Mouse (Mus musculus) embryonic stem cell, embryonic (primary cell): ENCODE data around the gene Ankrd13b.

Source experiments
- CTCF ChIA-PET, 4 experiments: fragments of 300-600 bp in 2 of 4; fragments of 350-600 bp in 2 of 4; sonication (Branson Sonifier 250); formaldehyde crosslinking; loops; one replicate each; lab custom pipeline; 2022; ENCODE audit warnings: inconsistent platforms in 2 of 4; lab: Charles Lee
- POLR2A ChIA-PET, 4 experiments: fragments of 300-600 bp in 2 of 4; fragments of 350-600 bp in 2 of 4; sonication (Branson Sonifier 250); formaldehyde crosslinking; loops; one replicate each; lab custom pipeline; 2022; ENCODE audit warnings: antibody characterized with exemption in 4 of 4, inconsistent platforms in 1 of 4; lab: Charles Lee

Ankrd13b gene

DNA sequence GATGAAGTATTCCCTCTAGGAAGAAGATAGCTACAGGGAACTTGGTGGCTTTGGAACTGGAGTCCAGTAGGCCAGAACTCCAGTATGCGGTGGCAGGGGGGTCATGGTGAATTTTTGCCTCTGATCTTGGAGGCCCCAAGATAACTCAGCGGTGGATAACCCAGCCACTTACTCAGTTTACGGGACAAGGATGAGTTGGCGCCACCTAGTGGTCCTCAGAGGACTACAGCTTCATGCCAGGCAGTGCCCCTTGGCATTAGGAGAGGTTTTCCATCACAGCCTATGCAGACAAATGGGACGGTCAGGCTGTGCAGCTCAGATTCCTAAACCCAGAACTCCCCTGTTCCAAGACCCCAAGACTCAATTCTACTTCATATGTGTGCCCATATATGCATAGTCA is 11.9 kb upstream of the Ankrd13b start:
- ChIA-PET CTCF (interaction anchor here (0.5 to 3.4 kb wide), 25 partner anchors 8 to 1657 kb away, joined by 3 to 32 read pairs (median 4); partner anchors contain the start of genes Ankrd13b (in 2 of the 4), Abhd15 (in 1 of the 4), Git1 (in 1 of the 4) and Gm10392 (in 1 of the 4)), POLR2A (interaction anchor here in 2 of 4 experiments (0.6 to 7.2 kb wide), 12 partner anchors 8 to 395 kb away, joined by 3 to 48 read pairs (median 5); partner anchors contain the start of genes Abhd15 (in 1 of the 2) and Taok1 (in 1 of the 2))

DNA sequence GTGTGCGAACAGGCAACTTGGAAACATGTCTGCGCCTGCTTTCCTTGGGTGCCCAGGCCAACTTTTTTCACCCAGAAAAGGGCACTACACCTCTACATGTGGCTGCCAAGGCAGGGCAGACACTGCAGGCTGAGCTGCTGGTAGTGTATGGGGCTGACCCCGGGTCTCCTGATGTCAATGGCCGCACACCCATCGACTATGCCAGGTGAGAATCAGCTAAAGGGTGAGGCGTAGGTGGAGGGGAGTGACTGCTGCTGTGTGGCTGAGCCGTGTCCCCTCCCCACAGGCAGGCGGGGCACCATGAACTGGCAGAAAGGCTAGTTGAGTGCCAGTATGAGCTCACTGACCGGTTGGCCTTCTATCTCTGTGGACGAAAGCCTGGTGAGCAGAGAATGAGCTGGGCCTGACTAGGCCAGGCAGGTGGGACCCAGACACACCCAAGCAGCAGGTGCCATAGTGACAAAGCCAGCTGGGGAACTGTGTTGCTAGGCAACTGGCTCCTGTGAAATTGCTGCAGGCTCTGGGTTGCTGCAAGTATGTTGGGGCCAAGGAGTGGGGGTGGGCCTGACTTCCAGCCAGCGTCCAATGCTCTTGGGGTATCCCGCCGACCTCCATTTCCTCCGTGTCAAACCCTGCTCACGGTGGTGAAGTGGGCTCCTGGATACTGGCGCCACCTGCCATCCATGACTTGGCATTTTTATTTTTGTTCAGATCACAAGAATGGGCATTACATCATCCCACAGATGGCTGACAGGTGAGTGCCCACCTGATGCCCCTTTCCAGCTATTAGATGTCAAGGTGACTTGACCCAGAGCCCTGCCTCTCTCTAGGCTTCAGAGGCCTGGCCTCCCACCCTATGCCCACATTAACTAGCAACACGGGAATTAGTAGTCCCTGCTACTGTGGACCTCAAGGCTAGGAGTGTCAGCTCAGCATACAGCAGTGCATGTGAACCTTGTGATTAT is 11.2 kb upstream of the Ankrd13b start:
- POLR2A ChIA-PET = interaction anchor here in 2 of 4 experiments (0.6 to 7.2 kb wide), 17 partner anchors 7 to 181 kb away, joined by 3 to 48 read pairs (median 5); partner anchors contain the start of genes Abhd15 (in 1 of the 2) and Taok1 (in 1 of the 2)
- CTCF ChIA-PET = interaction anchor here (0.5 to 8.0 kb wide), 24 partner anchors 6 to 306 kb away, joined by 3 to 84 read pairs (median 5); partner anchors contain the start of genes Ankrd13b (in 2 of the 4), Abhd15 (in 1 of the 4), Git1 (in 1 of the 4) and Gm10392 (in 1 of the 4)

DNA sequence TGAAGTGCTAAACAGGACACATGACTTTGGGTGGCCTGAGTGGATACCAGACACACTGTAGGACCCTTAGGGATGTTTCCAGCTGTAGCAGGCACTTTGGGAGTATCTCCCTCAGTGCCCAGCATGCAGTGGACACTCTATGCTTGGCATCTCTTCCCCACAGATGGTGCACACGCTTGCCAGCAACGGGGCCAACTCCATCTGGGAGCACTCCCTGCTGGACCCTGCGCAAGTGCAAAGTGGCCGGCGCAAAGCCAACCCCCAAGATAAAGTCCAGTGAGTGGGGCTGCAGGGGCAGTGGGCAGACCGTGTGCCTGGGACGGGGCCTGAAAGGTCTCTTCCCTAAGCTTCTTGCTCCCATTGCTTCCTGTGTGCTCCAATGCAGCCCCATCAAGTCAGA is 9.9 kb upstream of the Ankrd13b start:
- ChIA-PET POLR2A (interaction anchor here in 2 of 4 experiments (0.9 to 11.6 kb wide), 9 partner anchors 9 to 398 kb away, joined by 4 to 210 read pairs (median 6); partner anchors contain the start of genes Abhd15 (in 1 of the 2), Taok1 (in 1 of the 2) and Trp53i13 (in 1 of the 2)), CTCF (interaction anchor here (0.6 to 8.0 kb wide), 8 partner anchors 8 to 1642 kb away, joined by 3 to 84 read pairs (median 12); partner anchors contain the start of genes Abhd15 (in 1 of the 4), Ankrd13b (in 1 of the 4) and Trp53i13 (in 1 of the 4))

DNA sequence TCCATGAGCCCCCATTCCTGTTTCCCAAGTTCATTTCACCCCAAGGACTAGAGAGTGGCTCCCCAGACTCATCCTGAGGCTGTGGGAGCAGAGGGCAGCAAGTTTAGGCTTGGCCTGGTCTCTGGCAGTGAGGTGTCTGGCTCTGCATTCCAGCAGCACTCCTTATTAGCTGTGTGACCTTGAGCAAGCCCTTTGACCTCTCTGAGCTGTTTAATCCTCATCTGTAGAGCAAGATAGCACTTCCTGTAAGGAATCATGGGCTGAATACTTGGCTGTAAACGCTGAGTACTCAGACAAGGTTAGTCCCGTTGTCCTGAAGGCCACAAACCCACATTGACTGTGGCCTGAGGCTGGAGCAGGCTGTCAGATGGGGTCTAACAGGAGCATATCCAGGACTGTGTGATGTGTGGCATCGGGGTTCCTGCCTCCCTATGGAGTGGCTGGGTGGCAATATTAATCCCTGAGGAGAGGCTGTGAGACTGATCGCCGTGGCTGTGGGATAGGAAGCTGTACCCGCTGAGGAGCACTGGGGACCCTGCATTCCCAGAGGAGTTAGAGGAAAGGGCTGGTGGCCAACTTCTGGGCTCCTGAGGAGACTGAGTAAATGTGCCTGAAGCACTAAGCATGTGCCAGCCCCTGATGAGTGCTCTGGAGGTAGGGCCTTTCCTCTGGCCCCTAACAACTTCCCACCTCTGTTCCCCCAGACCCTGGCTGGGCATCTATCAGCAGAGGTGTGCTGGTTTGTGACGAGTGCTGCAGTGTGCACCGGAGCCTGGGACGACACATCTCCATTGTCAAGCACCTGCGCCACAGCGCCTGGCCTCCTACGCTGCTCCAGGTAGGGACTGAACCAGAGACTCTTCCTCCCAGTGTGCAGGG is 9.0 kb upstream of the Ankrd13b start:
- ChIA-PET POLR2A (interaction anchor here (0.6 to 11.6 kb wide), 22 partner anchors 10 to 1561 kb away, joined by 3 to 210 read pairs (median 4); partner anchors contain the start of genes Taok1 (in 3 of the 4), Abhd15 (in 1 of the 4) and Trp53i13 (in 1 of the 4)), CTCF (interaction anchor here (0.5 to 8.0 kb wide), 10 partner anchors 8 to 801 kb away, joined by 3 to 84 read pairs (median 5); partner anchors contain the start of gene Abhd15 (in 1 of the 4))

DNA sequence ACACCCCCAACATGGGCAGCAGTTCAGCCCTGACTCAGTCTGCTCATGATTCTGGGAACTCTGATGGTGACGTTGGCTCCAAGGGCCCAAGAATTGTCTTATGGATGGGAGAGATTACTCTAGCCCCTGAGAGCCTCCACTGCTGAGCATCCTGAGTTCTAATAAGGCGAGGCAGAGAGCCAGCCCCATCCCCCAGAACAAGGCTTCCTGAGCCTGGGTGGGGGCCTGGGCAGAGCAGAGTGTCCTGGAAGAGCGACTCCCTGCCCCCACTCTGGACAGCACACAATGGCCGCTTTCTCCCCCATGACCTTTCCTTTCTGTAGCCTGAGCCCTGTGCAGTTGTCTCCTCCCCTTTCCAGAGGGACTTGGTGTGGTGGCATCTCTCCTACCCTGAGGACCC is 8.4 kb upstream of the Ankrd13b start:
- POLR2A ChIA-PET = interaction anchor here (0.6 to 11.6 kb wide), 18 partner anchors 10 to 1561 kb away, joined by 3 to 210 read pairs (median 4); partner anchors contain the start of genes Taok1 (in 3 of the 4), Abhd15 (in 1 of the 4) and Trp53i13 (in 1 of the 4)
- CTCF ChIA-PET = interaction anchor here (0.5 to 8.0 kb wide), 10 partner anchors 9 to 800 kb away, joined by 3 to 84 read pairs (median 5); partner anchors contain the start of genes Abhd15 (in 1 of the 4) and Coro6 (in 1 of the 4)

DNA sequence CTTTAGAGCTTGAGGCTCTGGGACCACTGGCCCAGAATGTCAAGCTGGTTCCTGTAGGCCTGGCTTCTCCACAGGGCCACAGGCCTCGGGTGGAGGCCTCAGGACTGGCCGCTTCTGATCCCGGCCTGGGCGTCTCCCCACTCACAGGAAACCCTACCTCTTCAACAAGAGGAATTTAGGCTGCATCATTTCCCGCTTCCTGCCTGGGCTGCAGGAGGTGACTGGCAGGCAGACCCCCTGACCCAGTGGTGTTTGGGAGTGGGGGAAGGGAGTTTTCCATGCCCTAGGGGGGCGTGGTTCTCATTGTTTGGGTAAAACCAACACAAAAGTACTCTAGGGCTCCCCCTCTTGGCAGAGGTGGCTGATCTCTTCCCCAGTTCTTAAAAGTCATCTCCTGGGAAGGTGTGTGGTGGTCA is 7.9 kb upstream of the Ankrd13b start:
- CTCF ChIA-PET = interaction anchor here (0.7 to 8.0 kb wide), 11 partner anchors 10 to 939 kb away, joined by 3 to 84 read pairs (median 6); partner anchors contain the start of gene Coro6 (in 1 of the 4)

DNA sequence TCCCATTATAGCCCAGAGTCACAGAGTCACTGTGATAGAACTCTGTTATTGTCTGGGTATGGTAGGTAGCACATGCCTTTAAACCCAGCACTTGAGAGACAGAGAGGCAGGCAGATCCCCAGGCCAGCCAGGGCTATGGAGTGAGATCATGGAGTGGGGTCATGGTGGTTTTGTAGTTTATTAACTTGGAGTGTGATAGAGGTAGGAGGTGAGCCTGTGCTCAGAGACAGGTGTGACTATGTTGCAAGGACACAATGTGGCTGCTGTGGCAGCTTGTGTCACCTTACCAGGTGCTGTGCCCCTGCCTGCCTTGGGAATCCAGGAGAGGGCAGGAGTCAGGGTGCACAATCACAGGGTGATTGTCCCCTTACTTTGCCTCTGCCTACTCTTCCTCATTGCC is 6.0 kb upstream of the Ankrd13b start:
- POLR2A ChIA-PET = interaction anchor here (0.6 to 11.6 kb wide), 11 partner anchors 9 to 208 kb away, joined by 3 to 210 read pairs (median 8); partner anchors contain the start of genes Trp53i13 (in 2 of the 4), Abhd15 (in 1 of the 4), Gm10392 (in 1 of the 4) and Taok1 (in 1 of the 4)
- CTCF ChIA-PET = interaction anchor here (0.7 to 8.0 kb wide), 8 partner anchors 11 to 735 kb away, joined by 3 to 84 read pairs (median 8); no protein-coding TSS in a partner anchor

More for the DNA sequence above, 7.9 kb upstream of the Ankrd13b start:
- POLR2A ChIA-PET = interaction anchor here in 3 of 4 experiments (0.6 to 11.6 kb wide), 17 partner anchors 12 to 485 kb away, joined by 3 to 210 read pairs (median 3); partner anchors contain the start of genes Taok1 (in 3 of the 3), Abhd15 (in 1 of the 3) and Trp53i13 (in 1 of the 3)

DNA sequence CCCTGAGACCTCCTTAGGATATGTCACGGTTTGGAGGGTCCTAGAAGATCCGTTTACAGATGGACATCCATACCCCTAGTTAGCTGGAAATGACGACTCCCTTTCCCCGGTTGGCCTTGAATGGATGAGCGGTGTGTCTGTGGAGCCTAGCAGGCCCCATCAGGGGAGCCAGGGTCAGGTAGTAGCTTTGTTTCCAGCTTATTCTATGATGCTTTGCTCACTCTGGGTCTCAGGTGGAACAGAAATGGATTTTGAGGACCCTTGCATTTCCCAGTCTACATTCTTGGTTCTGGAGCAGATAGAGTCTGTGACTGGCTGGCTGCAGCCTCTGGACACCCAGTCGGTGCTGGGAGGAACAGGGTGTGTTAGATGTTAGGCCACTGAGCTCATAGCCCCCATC is 5.3 kb upstream of the Ankrd13b start:
- POLR2A ChIA-PET = interaction anchor here (0.8 to 11.6 kb wide), 15 partner anchors 10 to 270 kb away, joined by 3 to 210 read pairs (median 5); partner anchors contain the start of genes Abhd15 (in 2 of the 4), Taok1 (in 2 of the 4) and Trp53i13 (in 2 of the 4)
- CTCF ChIA-PET = interaction anchor here (0.6 to 8.0 kb wide), 9 partner anchors 8 to 134 kb away, joined by 3 to 84 read pairs (median 3); no protein-coding TSS in a partner anchor

DNA sequence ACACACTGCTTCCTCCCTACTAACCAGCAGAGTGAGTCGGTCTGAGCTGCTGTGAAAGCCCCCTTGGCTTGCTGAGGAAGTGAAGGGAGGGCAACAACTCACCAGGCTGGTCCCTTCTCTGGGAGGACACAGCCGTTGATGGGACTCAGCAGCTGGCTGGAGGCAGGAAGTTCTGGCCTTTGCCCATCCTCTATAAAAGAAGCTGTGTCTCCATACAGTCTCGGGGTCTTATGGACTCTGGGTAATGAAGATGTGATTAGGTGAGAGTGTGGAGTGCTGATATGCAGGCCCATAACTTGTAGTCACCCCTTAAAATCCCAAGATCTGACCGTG is 4.8 kb upstream of the Ankrd13b start:
- CTCF ChIA-PET = interaction anchor here (0.6 to 8.0 kb wide), 12 partner anchors 8 to 303 kb away, joined by 3 to 84 read pairs (median 4); no protein-coding TSS in a partner anchor

DNA sequence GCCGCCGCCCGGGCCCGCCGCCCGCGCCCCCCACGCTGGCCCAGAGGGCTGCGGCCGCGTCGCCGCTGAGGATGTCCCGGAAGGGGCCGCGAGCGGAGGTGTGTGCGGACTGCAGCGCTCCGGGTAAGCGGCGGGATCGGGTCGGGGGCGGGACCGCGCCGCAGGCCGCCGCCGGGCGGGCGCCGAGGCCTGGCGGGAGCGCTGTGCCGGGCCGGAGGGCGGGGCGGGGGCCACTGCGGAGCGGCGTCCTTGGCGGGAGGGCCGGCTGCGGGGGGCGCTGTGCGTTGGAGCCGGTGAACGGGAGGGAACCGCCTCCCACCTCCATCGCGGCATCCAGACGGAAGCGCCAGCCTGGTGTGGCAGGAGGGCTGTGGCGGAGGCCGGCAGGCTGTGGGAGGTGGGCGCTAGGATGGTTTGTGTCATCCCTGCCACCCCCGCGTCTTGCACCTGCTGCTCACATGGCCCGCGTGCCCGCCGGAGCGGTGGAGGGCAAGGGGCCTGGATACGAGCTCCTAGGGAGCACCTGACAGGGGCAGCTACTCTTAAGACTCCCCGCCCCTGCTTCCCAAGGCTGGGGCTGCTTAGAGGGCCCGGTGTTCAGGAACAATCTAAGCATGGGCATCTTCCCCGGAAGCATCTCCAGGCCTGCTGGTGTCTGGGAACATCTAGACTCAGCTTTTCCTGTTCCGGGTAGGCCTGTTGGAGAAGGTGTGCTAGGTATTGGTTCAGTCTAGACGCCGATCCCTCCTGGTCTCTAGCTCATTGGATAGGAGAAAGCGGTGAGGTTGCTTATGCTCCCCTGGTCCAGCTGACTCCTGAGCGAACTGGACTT is 4.2 kb upstream of the Ankrd13b start, which contains the start of gene Git1:
Gene Git1 (plus strand): TSS at position 51 of the 832 bp plus-strand sequence.
- CTCF ChIA-PET = interaction anchor here (0.6 to 8.0 kb wide), 18 partner anchors 8 to 304 kb away, joined by 3 to 84 read pairs (median 4); partner anchors contain the start of genes Abhd15 (in 1 of the 4) and Trp53i13 (in 1 of the 4)
- POLR2A ChIA-PET = interaction anchor here (0.5 to 11.6 kb wide), 21 partner anchors 9 to 990 kb away, joined by 3 to 210 read pairs (median 5); partner anchors contain the start of genes Abhd15 (in 3 of the 4), Trp53i13 (in 3 of the 4), Taok1 (in 2 of the 4) and Coro6 (in 1 of the 4)

More for the DNA sequence above, 4.8 kb upstream of the Ankrd13b start:
- POLR2A ChIA-PET = interaction anchor here (0.8 to 11.6 kb wide), 19 partner anchors 9 to 270 kb away, joined by 3 to 210 read pairs (median 5); partner anchors contain the start of genes Abhd15 (in 2 of the 4), Taok1 (in 2 of the 4) and Trp53i13 (in 2 of the 4)

DNA sequence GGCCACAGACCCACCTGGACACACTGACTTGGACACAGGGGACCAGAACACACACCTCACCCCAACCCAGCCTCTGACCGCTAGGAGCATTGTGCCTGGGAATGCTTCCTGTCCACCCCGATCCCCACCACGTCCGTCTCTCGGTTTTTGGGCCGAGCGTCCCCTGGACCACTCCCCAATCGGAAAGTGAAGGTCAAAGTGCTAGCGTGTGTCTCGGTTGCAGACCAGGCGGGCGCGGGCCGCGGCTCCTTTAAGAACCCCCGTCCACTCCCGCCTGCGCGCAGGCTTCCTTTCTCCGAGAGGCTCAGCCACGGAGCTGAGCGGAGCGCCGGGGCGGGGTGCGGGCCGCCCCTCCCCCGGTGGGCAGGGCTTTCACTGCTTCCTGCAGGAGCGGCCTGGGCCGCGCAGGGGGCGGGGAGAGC is 3.4 kb upstream of the Ankrd13b start:
- ChIA-PET CTCF (interaction anchor here (0.6 to 8.0 kb wide), 12 partner anchors 9 to 137 kb away, joined by 3 to 84 read pairs (median 4); partner anchors contain the start of genes Abhd15 (in 1 of the 4) and Trp53i13 (in 1 of the 4)), POLR2A (interaction anchor here (0.6 to 11.6 kb wide), 17 partner anchors 8 to 691 kb away, joined by 3 to 210 read pairs (median 8); partner anchors contain the start of genes Abhd15 (in 3 of the 4), Trp53i13 (in 3 of the 4), Coro6 (in 1 of the 4) and Rpl23a (in 1 of the 4))

DNA sequence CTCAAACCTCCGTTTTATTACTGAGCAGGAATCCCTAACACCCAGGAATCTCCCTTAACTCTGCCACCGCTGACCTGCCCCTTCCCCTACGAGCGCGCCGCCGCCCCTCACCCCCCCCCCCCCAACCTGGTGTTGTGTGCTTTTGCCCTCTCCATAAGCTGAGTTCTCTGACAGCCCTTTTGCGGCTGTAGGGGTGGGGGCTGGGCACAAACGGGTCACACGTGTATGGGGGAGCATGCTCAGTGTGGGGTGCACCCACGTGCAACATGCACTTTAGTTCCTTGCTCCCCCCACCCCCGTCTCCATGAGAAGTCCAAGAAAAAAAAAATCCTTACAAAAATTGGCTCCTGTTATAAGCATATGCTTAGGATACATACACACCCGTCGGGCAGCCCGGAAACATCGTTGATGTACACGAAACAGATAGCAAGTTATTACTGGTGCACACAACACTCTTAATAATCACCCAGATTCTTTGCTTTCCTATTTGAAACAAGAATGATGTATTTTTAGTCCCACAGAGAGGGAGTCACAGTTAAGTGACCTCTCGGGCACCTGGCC is 2.9 kb upstream of the Ankrd13b start:
- CTCF ChIA-PET = interaction anchor here (0.6 to 8.0 kb wide), 22 partner anchors 8 to 488 kb away, joined by 3 to 84 read pairs (median 4); partner anchors contain the start of gene Abhd15 (in 1 of the 4)
- POLR2A ChIA-PET = interaction anchor here in 3 of 4 experiments (0.6 to 11.6 kb wide), 17 partner anchors 8 to 489 kb away, joined by 3 to 210 read pairs (median 5); partner anchors contain the start of genes Abhd15 (in 3 of the 3), Trp53i13 (in 3 of the 3), Coro6 (in 1 of the 3) and Taok1 (in 1 of the 3)

DNA sequence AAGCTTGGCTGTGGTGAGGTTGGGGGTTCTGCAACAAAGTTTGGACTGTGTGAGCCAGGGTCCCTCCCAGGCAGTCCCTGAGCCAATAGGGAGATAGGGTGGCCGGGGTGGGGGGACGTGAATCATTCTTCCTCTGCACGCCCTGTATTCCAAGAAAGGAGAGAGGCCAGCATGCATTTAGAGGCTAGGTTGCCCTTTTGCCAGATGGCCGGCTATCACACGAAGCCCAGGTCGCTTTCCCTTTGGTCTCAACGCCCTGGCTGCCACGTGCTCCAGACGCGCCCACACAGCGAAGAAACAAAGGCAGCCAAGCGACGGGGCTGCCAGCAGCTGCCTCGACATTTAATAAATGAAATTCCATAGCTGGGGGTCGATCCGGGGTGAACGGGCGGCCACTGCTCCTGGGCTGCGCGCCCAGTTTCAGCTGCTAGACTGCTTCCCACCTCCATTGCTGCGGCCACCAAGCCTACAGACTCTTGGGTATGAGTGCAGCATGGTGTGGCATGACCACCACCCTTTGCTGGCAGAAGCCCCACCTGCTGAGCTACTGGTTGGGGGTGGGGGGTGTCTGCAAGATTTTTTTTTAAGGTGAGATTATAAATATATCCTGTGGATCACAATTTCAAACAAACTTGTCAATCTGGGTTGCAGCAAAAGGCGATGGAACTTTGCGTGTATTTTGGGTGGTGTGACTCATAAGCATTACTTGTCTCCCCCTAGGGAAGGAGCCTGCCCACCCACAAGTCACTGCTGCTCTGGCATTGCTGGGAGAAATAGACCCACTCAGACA is 2.2 kb upstream of the Ankrd13b start:
- CTCF ChIA-PET = interaction anchor here (0.6 to 3.3 kb wide), 26 partner anchors 9 to 488 kb away, joined by 3 to 22 read pairs (median 4); partner anchors contain the start of gene Abhd15 (in 1 of the 4)
- POLR2A ChIA-PET = interaction anchor here in 2 of 4 experiments (0.8 to 11.6 kb wide), 16 partner anchors 9 to 490 kb away, joined by 3 to 210 read pairs (median 5); partner anchors contain the start of genes Abhd15 (in 2 of the 2), Trp53i13 (in 2 of the 2) and Taok1 (in 1 of the 2)
